Mouse (Mus musculus) layer of hippocampus, adult 8-10 months (tissue): ENCODE data around the gene Ptprd. TPM values are rescaled to one million over a fixed set of nuclear protein-coding genes. Genes with fewer than 3 reads are reported as not detected.
"Not testable (repeated sequence)": the region's sequence is repeated elsewhere in the genome, so short reads cannot be mapped to it uniquely, and the experiment has no call there.

ENCODE experiments used
- DNase-seq, 2 experiments: peaks; one replicate each; pipeline ENCODE4 v3.0.0; 2022; ENCODE audit warnings: low spot score in 2 of 2
- total RNA-seq, 4 experiments: library from RNA; stranded (reverse); gene quantifications; 2 replicates each; pipeline ENCODE4 v1.2.4; 2022

Gene Ptprd
- total RNA-seq, 4 experiments from 2014 or later, result 169 to 218 (median 185) TPM

DNA sequence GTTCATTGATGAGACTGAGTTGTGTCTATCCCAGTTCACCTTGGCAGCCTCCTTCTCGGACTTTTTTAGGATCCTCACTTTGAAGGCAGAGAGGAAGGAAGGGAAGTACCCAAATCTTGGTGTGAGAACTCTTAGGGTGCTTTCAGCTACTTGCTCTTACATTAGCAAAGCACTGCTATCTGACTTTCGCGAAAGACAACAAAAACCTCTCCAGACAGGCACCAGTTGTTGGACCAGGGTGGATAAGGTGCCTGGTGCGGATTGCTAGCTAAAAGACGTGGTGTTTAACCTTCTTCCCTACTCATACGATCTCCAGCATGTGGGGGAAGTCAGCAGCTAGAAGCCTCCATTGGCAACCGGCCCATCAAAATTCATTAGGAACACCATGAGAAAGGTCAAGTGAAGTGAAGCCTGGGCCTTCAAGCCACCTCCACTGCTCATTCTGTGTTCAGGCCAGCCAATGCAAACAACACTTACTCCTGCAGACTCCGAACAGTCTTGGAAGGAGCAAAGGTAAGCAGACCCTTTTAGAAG, 1760.7 kb downstream of the Ptprd start:
- no peak for DNase-seq

DNA sequence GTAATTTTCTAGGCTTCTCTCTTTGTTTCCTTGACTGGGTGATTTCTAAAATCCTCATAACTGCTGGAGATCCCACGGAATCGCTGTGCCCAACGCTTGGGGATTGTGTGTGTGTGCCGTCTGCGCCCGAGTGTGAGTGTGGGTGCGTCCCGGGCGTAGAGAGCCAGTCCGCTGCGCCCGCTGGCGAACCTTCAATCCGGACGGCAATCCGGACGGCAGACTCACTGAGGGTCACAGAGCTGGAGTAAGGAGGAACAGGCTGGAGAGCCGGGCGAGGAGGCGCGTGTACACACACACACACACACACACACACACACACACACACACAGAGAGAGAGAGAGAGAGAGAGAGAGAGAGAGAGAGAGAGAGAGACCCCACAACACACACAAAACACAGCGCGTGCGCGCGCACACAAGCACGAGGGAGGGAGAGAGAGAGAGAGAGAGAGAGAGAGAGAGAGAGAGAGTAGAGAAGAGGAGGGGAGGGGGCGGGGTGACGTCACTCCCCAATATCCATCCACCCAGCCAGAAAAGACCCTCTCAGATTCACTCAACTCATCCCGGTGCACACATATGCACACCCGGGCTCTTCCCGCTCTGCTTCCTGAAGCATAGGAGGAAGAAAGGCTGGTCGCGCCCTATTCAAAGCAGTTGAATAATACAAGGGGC, 1761.3 kb downstream of the Ptprd start:
- peak in 1 of 2 experiments; percentile 27 for DNase-seq

- peak; percentile 47 to 64 for DNase-seq
These were observed 1762.1 kb downstream of the Ptprd start for GRCm38 (mm10) chr4:76449466-76450350.

DNA sequence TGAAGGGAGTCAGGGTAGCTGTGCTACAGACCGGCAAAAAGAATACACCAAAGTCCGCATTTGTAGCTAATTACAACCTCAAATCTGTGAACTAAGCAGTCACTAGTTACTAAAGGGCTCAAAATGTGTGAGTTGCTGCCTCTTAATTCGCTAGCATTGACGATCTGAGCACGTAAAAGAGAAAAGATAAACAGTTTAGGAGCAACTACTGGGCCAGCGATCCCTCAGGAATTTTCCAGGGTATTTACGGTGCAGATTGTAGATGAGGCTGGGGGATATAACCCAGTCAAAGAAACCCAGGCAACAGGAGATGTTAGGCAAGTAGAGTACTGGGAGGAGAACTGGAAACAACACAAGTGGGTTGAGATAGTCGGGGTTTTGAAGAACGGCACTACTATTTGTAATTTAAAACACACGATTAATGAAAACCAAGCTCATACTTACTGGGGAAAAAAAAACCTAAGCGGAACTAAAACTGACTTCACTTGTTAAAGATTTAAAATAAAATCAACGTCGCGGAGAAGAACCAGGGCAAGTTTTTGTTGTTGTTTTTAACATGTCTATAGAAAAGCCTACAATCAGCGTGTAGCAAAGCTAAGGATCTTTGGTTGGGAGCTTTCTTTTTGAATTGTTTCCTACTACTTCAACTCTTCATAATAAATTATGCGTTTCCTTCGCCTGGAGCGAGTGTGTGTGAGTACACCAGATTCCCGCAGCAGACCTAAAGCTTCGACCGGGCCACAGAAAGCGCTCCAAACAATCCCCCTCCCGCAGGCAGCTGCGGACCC, 1762.9 kb downstream of the Ptprd start:
- no peak for DNase-seq

GRCm38 (mm10) chr4:76447396-76447795, 1764.4 kb downstream of the Ptprd start:
- no peak for DNase-seq

DNA sequence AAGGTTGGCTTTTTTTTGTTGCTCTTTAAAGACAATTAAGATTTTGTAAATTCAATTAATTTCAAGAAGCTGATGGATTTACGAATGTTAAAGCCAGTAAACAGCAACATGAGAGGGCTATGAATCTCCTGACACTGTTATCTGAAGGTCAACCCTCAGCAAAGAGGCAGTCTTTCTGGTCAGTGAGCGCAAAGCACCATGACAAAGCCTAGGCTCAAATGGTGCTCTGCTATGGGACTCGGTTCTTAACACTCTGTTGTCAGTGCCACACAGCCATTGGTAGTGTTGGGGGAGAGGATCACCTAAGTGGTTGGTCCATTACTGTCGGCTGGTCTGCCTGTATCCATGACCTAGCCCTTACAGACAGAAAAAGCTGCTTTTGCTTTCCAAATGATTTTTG, 1767.0 kb downstream of the Ptprd start:
- DNase-seq, result no peak

DNA sequence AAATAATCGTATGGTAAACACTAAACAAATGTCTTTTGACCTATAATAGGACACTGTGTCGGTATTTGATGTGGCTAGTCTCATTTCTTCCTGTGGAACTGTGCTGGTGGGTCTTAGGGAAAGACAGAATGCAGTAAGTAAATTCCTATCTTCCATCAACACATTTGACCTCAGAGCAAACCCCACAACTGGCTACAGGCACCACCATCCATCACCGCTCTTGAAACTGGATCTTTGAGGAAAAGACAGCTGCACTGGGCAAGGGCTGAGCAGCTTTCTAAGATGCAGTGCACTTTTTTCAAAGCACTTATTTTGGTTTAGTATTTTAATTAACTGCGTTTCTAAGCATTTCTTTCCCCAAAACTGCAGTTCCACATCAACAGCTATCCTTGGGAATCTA, 1768.2 kb downstream of the Ptprd start:
- no peak for DNase-seq

GRCm38 (mm10) chr4:76440791-76441364, 1770.9 kb downstream of the Ptprd start:
- no peak for DNase-seq

- no peak for DNase-seq
These were observed 1773.2 kb downstream of the Ptprd start for GRCm38 (mm10) chr4:76438496-76439079.

GRCm38 (mm10) chr4:76438068-76438467, 1773.7 kb downstream of the Ptprd start:
- no peak for DNase-seq

DNA sequence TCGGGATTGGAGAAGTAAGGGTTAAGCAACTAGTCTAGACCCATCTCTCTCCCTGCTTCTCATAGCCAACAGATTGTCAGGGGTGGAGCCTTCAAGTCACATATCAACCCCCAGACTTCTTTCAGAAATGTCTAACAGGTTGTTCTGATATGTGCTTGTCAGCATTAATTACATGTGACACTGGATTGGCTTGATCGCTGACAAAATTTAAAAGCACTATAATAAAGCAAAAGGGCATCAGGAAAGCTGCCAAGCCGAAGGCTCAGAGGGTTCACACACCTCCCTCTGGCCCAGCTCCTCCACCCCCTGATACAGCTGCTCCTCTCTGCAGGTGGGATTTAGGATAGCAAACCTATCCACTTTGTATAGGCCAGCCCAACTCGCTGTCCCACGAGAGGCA, 1775.8 kb downstream of the Ptprd start:
- no peak for DNase-seq

- DNase-seq, result no peak
These were observed 1782.0 kb downstream of the Ptprd start for GRCm38 (mm10) chr4:76429769-76430168.

DNA sequence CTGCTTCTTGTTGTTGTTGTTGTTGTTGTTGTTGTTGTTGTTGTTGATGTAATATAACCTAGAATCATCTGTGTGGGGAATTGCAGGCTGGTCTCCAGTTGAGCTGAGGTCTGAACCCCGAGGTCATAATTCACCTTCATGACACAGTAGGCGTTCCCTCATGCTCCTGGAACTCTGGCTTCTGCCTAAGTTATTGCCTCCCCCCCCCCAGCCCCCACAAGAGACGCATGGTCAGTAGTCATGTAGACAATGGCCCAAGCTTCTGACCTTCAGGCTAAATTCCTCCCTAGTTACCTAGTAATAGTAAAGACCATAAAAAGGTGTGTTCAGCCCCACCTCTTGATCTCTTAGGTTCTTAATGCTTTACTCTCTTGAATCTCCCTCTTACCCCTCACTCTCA, 1784.7 kb downstream of the Ptprd start:
- not testable (repeated sequence) for DNase-seq

DNA sequence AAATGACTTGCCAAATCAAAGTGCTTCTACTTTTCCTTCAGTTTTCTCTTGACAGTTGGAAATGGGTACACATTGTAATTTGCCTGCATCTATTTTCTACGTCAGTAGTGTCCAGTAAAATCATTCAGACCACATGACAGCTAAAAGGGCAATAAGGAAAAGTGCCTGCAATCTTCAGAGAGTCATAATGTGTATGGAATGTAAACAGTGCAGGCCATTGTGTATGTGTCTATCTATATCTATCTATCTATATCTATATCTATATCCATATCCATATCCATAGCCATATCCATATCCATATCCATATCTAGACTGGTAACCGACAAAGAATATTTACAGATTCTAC, 1786.6 kb downstream of the Ptprd start:
- no peak for DNase-seq

GRCm38 (mm10) chr4:76424324-76425229, 1787.2 kb downstream of the Ptprd start:
- DNase-seq, result no peak

DNA sequence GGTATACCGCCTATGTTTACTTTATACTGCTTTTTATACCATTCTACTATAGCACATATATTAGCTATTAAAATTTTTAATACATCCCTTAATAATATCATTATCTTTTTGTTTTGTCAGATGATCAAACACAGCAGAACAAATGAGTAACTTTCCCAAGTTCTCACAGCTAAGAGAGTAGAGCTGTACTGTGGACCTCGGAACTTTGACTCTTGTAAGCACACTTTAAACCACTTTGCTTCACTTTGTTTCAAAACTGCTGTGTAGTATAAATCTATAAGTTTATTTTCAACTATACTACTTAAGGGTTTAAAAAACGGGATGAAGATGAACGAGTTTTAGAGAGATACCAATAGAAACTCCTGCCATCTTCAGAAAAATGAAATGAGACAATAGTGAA, 1789.6 kb downstream of the Ptprd start:
- DNase-seq, result no peak

- no peak for DNase-seq
These were observed 1792.1 kb downstream of the Ptprd start for GRCm38 (mm10) chr4:76419641-76420040.

DNA sequence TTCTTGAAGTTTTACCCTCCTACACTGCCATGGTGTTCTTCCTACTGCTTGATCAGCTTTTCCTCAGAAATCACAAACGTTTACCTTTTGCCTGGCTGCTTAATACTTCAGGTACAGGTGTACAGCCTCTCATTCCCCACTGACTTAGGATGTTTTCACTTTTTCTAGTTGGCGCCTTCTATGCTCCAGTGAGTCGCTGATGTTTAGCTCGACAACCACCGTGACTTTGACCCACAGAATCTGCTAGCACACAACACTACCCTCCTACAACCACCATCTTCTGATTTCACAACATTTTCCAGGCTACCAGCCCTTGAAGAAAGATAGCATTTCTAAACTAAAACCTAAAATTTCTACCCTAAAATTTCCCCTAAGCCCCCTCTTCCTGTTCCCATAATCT, 1794.1 kb downstream of the Ptprd start:
- DNase-seq, result no peak

DNA sequence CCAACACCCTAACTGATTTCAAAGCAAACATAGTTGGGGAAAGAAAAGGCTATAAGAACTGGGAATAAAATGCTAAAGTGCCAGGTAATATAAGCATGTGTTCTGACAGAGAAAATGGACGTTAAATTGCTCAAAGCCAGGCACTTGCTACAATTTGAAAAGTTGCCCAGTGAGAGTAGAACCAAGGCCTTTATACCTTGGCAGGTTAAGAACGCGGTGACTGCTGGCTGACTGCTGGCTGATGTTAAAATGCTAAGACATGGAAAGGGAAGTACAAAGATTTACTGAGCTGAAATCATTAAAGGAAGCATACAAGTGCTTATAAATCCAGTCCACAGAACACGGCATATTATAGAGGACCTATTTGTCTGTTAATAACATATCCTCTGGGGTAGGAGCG, 1796.1 kb downstream of the Ptprd start:
- DNase-seq, result no peak

- no peak for DNase-seq
These were observed 1797.2 kb downstream of the Ptprd start for GRCm38 (mm10) chr4:76414591-76414990.
